Mouse (Mus musculus): ENCODE data around the gene Mnd1.

DNA sequence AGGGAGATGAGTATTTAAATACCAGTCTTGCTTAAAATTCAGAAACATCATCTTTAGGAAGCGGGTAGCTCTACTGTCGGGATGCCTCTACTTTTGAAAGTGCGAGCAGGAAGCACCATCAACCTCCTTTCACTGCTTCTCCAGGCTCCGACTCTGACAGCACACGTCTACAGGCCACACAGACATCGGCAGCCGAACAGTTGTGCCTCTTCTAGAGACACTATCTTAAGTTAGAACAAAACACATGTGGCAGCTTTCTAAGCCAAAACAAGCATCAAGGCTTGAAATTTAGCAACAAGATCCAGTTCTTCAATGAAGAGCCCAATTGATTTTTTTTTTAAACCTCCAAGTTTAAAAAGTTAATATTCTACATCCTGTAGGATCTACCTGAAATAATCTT is 37.4 kb downstream of the Mnd1 start:
- TF ChIP-seq CTCF (IDR thresholded peaks at IDR 0.05; ENCODE audit: low read depth) (no peak), EP300 (IDR thresholded peaks at IDR 0.05; ENCODE audit: low read depth) (no peak)
